Mouse (Mus musculus): ENCODE data around the gene Atp1a1.

The Atp1a1 gene

DNA sequence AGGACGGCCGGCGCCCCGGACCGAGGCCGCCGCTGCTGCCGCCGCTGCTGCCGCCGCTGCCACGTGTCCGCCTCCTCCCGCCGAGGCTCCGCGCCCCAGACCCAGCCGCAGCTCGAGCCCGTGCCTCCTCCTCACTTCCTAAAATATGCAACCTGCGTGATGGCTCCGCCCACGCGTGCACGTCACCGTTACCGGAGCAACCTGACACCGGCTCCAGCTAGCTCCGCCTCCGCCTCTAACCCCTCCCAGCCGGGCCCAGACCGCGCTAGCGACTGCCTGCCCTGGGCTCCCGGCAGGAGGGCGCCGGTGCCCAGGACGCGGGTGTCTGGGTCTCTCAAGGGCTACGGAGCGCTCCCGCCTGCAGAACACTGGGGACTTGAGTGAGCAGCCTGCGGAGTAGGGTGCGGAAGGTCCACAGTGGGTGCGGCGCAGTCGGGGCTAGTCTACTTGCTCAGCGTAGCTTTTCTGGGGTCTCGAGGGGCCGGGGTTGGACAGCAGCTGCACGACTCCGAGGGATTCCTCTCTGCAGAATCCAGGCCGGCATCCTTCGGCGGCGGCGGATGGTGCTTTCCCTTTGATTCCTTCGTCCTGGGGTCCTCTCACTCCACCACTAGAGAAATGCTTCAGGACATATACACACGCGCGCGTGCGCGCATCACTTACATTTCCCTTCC, at the start of gene Atp1a1:
TSS of gene Atp1a1 (minus strand) at position 135 of the 674 bp plus-strand sequence.
- in situ Hi-C loops (cut with MboI, MseI), result loop anchor here (5.0 to 10.0 kb wide), 3 partner anchors 198 to 1120 kb away; partner anchors contain the start of gene Tent5c

DNA sequence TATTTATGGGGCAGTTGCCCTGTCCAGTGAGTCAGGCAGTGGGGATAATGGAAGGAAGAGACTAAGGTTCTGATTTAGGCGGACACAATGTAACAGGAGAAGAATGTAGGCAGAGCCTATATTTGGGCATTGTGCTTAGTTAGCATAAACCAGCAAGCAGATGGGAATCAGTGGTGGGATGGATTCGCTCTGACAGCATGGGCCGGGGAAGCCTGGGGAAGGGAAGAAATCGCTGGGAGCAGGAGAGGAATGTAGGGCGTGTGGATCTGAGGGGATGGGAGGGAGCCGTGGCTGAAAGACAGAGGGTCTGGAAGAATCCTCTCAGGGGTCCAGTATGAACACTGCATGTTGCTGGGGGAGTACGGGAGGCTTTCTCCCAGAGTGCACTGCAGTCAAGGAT, 49.0 kb upstream of the Atp1a1 start:
- in situ Hi-C loops (cut with MboI, MseI), result loop anchor here (10.0 kb wide), 1 partner anchor 1071 kb away; no protein-coding TSS in a partner anchor

DNA sequence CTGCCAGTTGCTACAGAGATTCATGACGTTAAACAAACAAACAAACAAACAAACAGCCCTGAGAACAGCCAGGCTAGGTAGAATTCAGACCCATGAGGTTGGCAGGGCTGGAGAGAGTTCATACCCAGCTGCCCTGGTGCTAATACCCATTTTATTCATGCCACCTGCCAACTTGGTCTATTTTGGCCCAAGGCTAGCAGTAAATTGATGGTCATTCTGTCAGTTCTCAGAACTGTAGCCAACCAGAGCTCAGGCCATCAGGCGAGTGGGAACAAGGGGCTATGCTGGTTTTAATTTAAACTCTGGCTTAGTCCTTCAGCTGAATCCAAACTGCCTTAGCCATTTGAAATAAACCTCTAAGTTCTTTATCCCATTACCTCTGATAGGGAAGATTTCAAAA, 48.5 kb upstream of the Atp1a1 start:
- in situ Hi-C loops (cut with MboI, MseI), result loop anchor here (10.0 kb wide), 1 partner anchor 1072 kb away; no protein-coding TSS in a partner anchor

DNA sequence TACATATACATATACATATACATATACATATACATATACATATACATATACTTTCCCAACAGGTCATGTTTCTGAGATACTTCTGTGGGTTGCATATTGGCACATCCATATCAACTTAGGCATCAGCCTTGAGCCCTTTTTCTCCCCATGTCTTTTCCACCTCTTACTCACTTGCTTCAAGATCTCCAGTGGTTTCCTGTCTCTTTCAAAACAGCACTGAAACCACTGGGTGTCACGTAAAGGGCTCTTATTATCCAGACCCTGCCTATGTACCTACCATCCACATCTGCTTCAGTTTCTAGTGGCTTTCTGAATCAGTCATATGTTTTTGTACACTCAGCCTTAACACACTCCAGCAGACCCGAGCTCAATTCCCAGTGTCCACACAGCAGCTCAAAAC, 45.8 kb upstream of the Atp1a1 start:
- in situ Hi-C loops (cut with MboI, MseI), result loop anchor here (10.0 kb wide), 1 partner anchor 1074 kb away; no protein-coding TSS in a partner anchor

DNA sequence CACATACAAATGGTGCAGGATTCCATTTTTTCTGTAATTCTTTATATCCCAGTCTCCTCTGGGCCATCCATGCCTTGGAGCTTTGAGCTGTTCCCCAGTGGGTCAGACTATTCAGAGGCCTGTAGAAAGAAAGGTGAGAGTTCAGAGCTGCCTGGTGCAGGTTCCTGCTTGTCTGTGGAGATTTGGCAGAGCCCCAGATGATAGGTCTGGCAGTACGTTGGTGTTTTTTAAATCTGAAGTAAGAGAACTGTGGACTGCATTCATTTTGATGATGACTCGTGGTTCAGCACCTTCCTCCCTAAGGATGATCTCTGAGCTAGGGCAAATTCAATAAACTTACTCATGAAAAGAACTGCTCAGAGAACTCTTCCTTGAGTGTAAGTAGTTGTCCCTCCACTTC, 44.8 kb upstream of the Atp1a1 start:
- in situ Hi-C loops (cut with MboI, MseI), result no loop called here

DNA sequence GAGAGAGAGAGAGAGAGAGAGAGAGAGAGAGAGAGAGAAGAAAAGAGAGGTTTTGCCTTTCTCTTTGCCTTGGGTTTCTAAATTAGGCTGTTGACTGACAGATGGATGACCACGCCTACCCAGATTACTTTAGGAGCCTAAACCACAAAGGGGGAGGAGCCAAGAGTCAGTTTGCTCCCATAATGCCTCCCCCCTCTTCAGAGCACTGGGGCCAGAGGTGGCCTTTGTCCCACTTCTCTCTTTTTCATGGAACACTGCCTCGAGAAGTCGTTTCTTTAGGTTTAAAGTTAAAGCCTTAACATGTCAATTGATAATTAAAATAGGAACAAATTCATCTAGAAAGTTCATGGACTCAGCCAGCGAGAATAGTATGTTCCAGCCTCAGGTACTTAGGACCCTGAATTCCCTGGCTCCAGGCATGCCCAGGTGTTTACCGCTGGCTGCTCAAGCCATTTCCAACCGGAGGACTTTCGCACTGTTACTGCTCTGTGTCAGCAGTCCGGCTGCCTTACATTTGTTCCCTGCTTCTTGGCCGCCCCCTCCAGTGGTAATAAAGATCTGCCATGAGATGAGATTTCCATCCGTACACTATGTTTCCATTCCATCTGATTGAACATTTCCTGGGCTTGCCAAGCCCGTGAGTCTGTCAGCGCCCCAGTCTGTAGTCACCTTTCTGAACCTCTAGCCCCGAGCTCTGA, 43.8 kb upstream of the Atp1a1 start:
- in situ Hi-C loops (cut with MboI, MseI), result no loop called here

DNA sequence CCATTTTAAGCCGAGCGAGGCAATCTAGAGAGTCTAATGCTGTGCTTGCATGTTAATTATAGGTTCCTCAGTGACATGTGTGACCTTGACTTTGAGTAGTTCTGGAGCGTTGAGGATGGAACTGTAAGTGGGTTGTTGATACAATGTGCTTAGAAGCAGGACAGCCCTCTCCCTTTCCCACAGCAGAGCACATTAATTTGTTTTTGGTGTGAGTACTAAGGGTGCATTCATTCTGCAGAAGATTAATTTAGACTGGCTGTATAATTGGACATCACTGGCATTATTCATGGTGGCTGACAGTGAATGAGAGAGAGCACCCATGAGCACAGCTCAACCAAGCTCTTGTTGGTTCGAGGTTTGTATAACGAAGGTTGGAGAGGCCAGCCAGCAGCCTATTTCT, 42.3 kb upstream of the Atp1a1 start:
- in situ Hi-C loops (cut with MboI, MseI), result no loop called here

DNA sequence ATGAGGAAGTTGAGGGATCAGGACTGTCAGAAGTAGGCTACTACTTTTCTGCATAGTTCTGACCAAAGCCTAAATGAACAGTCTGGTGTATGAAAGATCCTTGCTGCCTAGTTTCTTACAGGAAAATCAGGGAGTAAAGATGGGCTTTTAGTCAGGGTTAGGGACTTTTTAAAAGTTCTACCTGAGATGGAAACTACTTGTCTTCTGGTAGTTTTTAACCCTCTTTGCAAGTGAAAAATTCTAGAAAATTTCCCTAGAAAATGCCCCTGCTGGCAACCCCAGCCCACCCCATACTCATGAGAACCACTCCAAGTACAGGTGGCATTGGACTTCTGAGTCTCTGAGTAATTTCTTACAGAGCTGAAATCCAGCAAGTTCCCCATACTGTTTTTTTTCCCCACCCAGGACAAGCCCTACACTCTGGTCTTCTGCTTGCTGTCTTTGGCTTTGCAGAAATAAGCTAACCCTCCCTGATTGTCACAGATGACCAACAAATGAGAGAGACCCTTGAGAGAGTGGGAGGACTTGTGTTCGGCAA, 41.2 kb upstream of the Atp1a1 start:
- in situ Hi-C loops (cut with MboI, MseI), result no loop called here

DNA sequence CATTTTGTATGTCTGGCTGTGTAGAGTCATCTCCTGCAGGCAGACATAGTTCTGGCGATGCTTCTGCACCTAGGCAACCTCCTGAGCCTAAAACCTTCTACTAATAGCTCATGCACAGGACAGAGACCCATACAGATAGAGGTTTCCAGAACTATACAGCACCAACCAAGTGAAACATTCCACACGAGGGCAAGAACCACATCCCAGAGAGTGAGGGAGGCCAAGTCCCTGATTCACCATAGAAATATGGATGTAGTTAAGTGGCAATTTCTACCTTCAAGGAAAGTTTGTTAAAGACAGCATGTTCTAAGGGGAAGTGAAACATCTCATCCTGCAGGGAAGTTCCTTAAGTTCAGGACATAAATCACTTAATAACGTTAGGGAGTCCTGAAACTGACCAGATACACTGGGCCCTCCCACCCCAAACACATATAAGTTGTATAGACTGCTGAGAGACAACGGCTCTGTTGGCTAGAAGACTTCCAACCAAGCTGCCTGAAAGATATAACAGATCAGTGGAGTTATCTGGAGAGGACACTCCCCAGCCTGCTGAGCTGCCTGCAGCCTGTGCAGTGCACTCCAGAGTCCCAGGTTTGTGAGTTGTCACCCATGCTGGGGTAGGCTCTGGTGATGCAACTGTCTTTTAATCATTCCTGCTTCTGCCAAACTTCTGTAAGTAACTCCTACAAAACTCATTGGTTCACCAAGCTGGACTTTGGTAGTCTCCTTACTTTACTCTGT, 39.7 kb upstream of the Atp1a1 start:
- in situ Hi-C loops (cut with MboI, MseI), result no loop called here

DNA sequence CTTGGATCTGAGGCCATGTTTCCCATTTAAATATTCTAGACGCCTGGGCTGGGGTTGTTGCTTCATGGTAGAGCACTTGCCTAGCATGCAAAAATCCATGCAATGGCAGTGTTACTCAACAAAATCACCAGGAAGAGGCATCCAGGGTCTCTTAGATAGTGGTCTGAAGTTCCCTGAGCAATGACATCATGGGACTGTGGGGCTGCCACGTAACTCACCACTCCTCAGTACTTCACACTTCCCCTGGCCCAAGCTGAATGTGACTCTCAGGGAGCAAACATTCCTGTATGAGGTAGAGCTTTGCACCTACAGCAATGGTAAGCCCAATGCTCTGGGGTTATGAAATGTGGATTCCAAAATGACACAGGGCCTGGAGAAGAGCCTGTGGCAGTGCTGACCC, 38.8 kb upstream of the Atp1a1 start:
- in situ Hi-C loops (cut with MboI, MseI), result no loop called here

DNA sequence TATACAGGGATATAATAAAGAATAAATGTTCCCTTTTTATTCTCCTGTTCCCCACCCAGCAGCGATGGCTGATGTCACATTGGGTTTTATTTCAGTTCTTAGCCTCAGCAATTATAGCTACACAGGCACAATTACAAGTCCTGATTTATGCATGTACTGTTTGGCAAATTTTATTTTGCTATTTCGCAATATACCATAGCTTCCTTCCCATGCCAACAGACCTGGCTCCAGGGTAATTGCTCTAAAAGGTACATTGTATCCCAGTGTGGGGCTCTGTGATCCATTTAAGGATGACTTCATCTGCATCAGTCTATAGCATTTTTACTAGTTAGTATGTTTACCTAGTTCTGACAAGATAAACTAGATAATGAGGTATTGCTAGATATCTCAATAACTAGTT, 33.7 kb upstream of the Atp1a1 start:
- in situ Hi-C loops (cut with MboI, MseI), result no loop called here

DNA sequence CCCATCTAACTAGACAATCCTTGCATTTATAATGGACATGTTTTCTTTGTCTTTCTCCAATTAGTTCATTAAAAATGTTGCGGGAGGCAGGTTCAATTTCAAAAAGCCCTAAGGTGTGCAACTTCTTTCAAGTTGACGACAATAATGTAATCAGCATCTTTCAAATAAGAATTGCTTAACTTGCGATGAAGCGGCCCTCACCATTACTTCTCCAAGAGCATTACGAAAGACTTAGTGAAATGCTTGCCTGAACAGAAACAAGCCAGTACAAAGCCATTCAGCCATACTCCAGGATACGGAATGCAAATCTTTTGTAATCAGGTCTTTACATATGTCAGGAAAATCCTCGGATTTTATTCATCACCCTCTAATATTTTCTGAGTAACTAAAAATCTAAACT, 32.0 kb upstream of the Atp1a1 start:
- in situ Hi-C loops (cut with MboI, MseI), result no loop called here

DNA sequence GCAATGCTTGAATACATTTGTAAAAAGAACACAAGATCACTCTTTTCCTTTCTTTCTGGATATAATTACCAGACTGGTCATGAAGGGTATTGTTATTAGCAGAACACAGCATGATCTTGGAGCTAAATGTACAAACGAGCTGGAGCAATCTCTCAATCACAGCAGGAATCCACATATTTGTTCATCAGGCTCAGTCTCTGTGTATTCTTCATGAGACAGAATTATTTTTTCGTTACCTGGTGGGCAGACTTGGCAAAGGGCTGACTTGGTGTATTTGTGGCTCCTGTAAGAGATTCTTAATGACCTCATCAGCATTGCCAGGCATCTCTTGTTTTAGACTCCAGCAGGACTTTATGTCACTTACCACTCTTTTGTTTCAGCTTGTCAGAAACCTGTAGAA, 31.6 kb upstream of the Atp1a1 start:
- in situ Hi-C loops (cut with MboI, MseI), result no loop called here

DNA sequence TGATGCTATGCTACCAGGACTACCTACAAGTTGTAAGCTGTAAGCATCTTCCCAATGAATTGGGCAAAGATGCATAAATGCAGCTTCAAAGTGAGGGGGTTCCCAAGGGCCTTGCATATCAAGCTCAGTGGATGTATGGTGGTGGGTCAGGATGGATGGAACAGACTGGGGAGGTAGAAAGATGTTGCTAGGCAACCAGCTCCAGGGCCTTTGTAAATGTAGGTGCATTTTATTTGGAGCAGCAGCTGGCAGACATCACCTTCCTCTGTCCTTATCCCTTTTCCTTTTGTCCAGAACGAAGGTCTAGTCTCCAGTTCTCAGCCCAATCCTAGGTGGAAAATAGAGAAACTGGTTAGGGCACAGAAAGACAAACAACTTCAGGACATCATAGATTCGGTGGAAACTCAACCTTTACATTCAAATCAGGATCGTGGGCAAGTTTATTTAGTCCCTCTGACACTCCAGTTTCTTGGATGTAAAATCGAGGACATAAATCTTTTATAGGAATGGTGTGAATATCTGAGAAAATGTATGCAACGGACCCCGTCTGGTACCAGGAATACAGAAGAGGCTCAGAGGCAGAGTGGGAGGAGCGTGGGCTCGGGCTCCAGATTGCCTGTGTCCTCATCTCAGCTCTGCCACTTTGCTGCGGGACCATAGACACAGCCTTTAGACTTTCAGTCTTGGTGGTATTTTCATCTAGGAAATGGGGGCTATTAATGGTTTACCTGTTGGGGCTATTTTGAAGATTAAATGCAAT, 29.8 kb upstream of the Atp1a1 start:
- in situ Hi-C loops (cut with MboI, MseI), result no loop called here

DNA sequence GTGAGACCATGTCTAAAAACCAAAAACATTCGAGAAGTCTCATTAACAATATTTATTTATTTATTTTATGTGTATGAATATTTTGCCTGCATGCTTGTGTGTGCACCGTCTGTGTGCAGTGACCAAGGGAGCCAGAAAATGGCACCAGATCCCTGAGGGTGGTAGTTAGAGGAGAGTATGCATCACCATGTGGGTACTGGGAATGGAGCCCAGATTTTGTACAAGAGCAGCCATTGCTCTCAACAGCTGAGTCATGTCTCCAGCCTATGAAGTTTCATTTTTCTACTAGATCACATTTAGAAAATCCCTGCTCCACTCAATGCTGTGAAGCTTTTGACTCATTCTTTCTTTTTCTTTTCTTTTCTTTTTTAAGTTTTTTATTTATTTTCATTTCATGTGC, 23.8 kb upstream of the Atp1a1 start:
- in situ Hi-C loops (cut with MboI, MseI), result no loop called here

DNA sequence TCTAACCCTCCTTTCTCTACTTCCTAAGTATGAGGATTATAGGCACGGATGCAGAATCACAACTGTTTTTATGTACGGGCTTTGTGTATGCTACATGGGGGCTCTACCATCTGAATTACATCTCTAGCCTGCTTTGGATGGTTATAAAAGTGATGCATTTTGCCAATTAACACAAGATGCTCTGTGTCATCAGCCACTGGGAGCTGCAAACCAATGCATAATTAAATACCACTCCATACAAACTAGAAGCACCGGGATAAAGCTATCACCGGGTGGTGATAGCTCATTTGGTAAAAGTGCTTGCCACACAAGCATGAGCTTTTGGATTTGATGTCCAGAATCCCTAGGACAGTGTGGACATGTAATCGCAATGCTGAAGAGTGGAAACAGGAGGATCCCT, 19.8 kb upstream of the Atp1a1 start:
- in situ Hi-C loops (cut with MboI, MseI), result loop anchor here (5.0 kb wide), 1 partner anchor 78 kb away; no protein-coding TSS in a partner anchor

DNA sequence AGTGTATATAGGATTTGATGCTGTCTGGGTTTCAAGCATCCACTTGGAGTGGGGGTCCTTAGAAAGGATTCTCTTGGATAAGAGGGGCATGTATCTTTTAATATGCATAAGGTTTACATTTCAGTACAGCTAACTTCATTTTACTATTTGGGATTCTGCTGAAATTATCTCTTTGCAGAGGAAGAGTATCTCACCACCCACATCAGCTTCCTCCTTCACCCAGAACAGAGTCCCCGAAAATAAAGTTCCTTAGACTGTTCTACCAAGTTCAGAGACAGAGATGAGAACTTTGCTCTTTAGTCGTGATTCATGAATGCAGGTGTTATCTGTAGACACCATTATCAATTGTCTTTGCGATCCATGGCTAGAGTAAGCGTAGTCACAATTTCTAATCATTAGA, 14.5 kb upstream of the Atp1a1 start:
- in situ Hi-C loops (cut with MboI, MseI), result no loop called here

DNA sequence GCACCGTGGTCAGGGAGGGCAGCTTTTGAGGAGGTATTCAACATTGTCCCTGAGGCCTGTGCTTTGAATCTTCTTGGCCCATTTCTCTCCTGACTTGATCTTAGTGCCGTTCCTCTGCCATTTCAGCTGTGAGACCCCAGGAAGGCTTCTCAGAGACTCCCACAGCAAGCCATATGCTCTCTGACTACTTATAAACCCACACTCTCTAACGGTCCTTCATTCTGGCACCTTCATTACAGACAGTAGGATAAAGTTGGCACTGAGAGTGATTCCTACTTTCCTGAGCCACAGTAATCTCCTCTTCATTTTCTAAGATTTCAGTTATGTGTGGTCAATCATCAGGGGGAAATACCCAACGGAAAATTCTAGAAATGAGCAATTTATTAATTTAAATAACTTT, 14.0 kb upstream of the Atp1a1 start:
- in situ Hi-C loops (cut with MboI, MseI), result no loop called here

DNA sequence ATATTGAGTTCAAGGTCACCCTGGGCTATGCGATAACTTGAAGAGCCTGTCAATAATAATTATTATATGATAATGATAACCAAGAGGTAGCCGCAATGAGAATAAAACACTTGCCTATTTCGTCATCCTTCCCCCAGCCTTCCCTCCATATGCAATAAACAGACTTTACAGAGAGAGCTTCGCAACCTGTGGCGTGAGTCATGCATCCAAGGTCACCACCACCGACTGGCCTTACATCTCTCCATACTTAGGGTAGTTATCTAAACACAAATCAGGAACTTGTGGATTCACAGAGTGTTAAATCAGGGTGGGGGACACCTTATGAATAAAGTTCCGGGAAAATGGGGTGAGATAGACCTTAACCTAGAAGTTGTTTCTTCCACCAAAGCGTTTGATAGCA, 13.0 kb upstream of the Atp1a1 start:
- in situ Hi-C loops (cut with MboI, MseI), result no loop called here

DNA sequence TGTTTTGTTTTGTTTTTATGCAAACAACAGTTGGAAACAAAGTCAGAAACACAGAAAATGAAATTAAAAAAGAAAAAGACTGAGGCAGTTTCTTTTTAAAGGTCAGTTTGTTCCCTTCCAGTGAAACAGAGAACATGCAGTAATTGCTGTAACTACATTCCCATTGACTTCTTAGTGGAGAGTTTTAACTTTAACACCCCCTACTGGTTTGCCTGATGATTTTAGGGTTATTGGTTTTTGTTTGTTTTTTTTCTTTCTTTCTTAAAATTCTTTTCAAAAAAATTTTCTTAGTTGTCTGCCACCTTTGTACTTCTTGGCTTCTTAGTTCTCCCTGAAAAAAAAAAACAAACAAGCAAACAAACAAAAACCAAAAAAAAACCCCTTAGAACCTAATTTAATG, 12.5 kb upstream of the Atp1a1 start:
- in situ Hi-C loops (cut with MboI, MseI), result no loop called here

DNA sequence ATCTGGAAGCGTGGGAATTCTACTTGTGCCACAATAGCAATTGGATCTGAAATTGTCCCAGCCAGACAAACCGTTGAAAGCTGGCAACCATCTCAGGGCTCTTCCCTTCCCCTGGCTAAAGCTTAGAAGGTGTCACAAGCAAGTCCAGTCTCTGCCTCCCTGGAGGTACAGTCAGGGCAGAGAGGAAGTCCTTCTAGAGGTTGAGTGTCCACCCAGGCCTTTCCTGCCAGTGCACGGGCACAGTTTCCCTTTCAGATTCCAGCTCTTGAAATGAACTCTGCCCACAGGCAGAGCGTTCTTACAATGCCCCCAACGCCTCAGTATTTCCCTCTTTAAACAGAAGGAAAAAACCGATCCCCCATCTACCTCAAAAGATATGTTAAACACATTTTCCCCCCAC, 11.4 kb upstream of the Atp1a1 start:
- in situ Hi-C loops (cut with MboI, MseI), result no loop called here
